Mouse (Mus musculus) lung, embryonic 15.5 days (tissue): ENCODE measurements around the gene Amer2. TPM values are rescaled to one million over a fixed set of nuclear protein-coding genes. Genes with fewer than 3 reads are reported as not detected.

Experiments used
- ATAC-seq: fragments of 200-750 bp; cut with Nextera tagmentation; 2 replicates; pipeline ENCODE4 v1.8.0; 2017; ENCODE audit warnings: moderate number of reproducible peaks, borderline replicate concordance; ENCODE audit not compliant: low FRiP score, low TSS enrichment; ENCODE audit errors: extremely low read depth
- H3K27ac ChIP-seq: fragments of 300-500 bp; sonication (generic); 2 replicates; pipeline ENCODE4 v1.5.1; 2015; ENCODE audit warnings: moderate library complexity, mild to moderate bottlenecking, inconsistent platforms
- H3K27me3 ChIP-seq: fragments of 300-500 bp; sonication (generic); 2 replicates; pipeline ENCODE4 v1.6.1; 2015; ENCODE audit warnings: inconsistent platforms
- H3K36me3 ChIP-seq: fragments of 300-500 bp; sonication (generic); 2 replicates; pipeline ENCODE4 v1.6.1; 2015; ENCODE audit warnings: inconsistent platforms
- H3K4me1 ChIP-seq: fragments of 300-500 bp; sonication (generic); 2 replicates; pipeline ENCODE4 v1.6.1; 2015; ENCODE audit warnings: inconsistent platforms
- H3K4me2 ChIP-seq: fragments of 300-500 bp; sonication (generic); 2 replicates; pipeline ENCODE4 v1.6.1; 2015; ENCODE audit warnings: inconsistent platforms, mild to moderate bottlenecking, moderate library complexity
- H3K4me3 ChIP-seq: fragments of 300-500 bp; sonication (generic); 2 replicates; pipeline ENCODE4 v1.5.1; 2015; ENCODE audit warnings: mild to moderate bottlenecking, inconsistent platforms
- H3K9ac ChIP-seq: fragments of 300-500 bp; sonication (generic); 2 replicates; pipeline ENCODE4 v1.6.1; 2015; ENCODE audit warnings: inconsistent platforms
- H3K9me3 ChIP-seq: fragments of 300-500 bp; sonication (generic); 2 replicates; pipeline ENCODE4 v1.6.1; 2016; ENCODE audit warnings: inconsistent platforms
- WGBS: fragments of 180-500 bp; shearing (Covaris S2); methylation state at CpG from one replicate; pipeline ENCODE4 v1.1.7; 2015; 5-methylcytosine and 5-hydroxymethylcytosine counted together
- polyA plus RNA-seq: library from polyadenylated mRNA; unstranded; fragments of >200 nt; fragmentation: Nextera tagmentation; extraction: Ambion mirVana; gene quantifications from 2 replicates; pipeline ENCODE4 v1.2.1, GENCODE M21; 2015

The Amer2 gene
- polyA plus RNA-seq, 1 experiment from 2014 or later = 1.4 TPM

DNA sequence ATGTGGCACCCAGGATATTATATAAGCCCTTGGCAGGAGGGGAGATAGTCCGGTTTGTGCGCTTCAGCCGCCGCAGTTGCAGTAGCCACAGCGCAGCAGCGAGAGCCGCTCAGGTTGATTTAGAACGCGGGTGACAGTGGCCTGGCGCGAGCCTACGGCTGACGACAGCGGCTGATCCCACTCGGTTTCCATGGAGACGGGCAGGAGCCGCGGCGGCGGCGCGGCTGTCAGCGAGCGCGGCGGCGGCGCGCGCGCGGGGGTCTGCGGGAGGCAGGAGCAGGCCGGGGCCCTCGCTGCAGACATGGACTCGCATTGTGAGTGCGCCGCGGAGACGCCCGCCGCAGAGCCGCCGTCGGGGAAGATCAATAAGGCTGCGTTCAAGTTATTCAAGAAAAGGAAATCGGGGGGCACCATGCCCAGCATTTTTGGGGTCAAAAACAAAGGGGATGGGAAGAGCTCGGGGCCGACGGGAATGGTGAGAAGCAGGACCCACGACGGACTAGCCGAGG lies 5.1 kb downstream of the Amer2 start:
- Histone ChIP-seq H3K27ac (no peak overlapping the region), H3K36me3 (no peaks in the 10 kb centered on the region), H3K9ac (peak overlapping the region; percentile 43), H3K4me2 (peak overlapping the region; percentile 91), H3K4me1 (peaks cover 10% of the 10 kb centered on the region), H3K4me3 (peak overlapping the region; percentile 51), H3K27me3 (peaks cover 39% of the 10 kb centered on the region), H3K9me3 (no peaks in the 10 kb centered on the region)
- WGBS = under 1% methylated on average over 53 of the region's 53 CpGs
- peak; percentile 75; the same call in 1 of the 2 replicates for ATAC-seq

DNA sequence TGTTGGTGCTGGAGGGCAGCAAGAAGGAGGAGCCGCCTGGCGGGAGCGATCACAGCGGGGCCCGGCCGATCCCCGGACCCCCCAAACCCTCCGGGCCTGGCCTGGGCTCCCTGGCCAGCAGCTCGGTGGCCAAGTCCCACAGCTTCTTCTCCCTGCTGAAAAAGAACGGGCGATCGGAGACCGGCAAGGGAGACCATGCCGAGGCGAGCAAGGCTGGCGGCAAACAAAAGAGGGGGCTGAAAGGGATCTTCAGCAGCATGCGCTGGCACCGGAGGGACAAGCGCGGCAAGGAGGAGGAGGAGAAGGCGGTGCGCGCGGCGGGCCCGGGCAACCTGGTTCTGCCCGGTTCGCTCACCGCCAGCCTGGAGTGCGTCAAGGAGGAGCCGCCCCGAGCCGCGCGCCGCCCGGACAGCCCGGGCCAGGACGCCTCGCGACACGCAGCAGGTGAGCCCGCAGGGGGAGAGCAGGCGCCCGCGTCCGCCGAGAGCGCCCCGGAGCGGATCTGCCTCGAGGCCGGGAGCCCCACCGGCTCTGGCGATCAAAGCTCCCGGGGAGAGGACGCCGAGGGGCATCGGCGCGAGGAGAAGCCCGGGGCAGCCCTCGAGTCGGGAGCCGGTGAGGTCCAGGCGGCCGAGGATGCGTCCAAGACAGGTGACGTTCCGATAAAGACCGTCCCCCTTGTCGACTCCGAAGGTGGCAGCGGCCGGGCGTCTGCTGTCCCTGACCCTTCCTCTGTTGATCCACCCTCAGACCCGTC lies 5.7 kb downstream of the Amer2 start:
- Histone ChIP-seq H3K9ac (peak overlapping the region; percentile 43), H3K27me3 (peaks cover 39% of the 10 kb centered on the region), H3K36me3 (no peaks in the 10 kb centered on the region), H3K4me3 (peak overlapping the region; percentile 51), H3K27ac (no peak overlapping the region), H3K4me2 (peak overlapping the region; percentile 91), H3K4me1 (peaks cover 10% of the 10 kb centered on the region), H3K9me3 (no peaks in the 10 kb centered on the region)
- under 1% methylated on average over 73 of the region's 77 CpGs for WGBS
- ATAC-seq = peak; percentile 66; the same call in 1 of the 2 replicates

DNA sequence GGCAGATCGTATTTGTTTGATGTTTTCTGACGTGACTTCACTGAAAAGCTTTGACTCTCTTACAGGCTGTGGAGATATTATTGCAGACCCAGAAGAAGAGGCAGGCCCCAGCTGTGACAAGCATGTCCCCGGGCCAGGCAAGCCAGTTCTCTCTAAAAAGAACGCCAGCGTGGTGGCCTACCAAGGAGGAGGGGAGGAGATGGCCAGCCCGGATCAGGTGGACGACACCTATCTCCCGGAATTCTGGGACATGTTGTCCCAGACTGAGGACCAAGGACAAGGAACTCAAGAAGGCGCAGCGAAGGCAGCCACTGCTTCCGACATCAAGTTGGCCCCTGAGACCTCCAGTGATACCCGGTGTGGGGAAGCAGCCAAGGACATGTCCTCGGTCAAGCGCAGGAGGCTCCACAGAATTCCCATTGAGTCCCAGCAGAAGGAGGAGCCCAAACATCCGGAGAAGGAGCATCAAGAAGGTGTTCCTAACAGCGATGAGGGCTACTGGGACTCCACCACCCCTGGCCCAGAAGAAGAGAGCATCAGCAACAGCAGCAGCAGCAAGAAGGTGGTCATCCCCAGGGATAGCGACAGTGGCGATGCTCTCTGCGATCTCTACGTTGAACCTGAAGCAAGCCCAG lies 6.4 kb downstream of the Amer2 start:
- Histone ChIP-seq H3K9me3 (no peaks in the 10 kb centered on the region), H3K36me3 (no peaks in the 10 kb centered on the region), H3K9ac (0 out of 2 replicates have a peak overlapping the region, but pooled peaks have one; percentile 43), H3K27me3 (peaks cover 39% of the 10 kb centered on the region), H3K4me1 (peaks cover 10% of the 10 kb centered on the region), H3K4me2 (peak overlapping the region; percentile 91), H3K4me3 (peak overlapping the region; percentile 51), H3K27ac (no peak overlapping the region)
- WGBS = 51% methylated on average over 20 of the region's 20 CpGs
- no peak for ATAC-seq

DNA sequence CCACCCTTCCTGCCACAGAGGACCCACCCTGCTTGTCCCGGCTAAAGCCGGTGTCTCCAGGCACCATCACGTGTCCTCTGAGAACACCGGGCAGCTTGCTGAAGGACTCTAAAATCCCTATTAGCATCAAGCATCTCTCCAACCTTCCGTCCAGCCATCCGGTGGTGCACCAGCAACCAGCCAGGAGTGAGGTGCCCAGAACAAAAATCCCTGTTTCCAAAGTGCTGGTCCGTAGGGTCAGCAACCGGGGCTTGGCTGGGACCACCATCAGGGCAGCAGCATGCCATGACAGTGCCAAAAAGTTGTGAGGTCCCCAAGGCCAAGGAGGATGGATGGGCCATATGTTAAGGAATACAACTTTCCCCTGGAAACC lies 6.9 kb downstream of the Amer2 start:
- Histone ChIP-seq H3K4me2 (0 out of 2 replicates have a peak overlapping the region, but pooled peaks have one; percentile 91), H3K4me1 (peaks cover 10% of the 10 kb centered on the region), H3K9me3 (no peaks in the 10 kb centered on the region), H3K9ac (no peak overlapping the region), H3K27ac (no peak overlapping the region), H3K27me3 (peaks cover 39% of the 10 kb centered on the region), H3K36me3 (no peaks in the 10 kb centered on the region), H3K4me3 (no peak overlapping the region)
- no peak for ATAC-seq
- WGBS = 89% methylated on average over 8 of the region's 8 CpGs

DNA sequence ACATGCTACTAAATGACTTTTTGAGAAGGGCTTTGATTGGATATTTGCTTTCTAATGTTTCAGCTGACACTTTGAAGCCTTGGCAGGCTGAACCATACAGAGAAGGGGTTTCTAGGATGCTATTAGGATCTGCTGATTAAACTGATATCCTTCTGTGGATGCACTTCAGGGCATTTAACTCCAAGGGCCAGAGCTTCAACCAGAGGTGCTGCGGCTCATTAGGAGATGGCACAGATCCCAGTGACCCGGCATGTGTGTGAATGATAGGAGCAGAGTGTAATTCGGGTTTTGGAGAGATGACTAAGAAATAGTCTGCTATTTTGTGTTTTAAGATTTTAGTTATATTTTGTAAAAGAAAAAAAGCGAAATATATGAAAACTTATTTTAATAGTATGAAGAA lies 8.6 kb downstream of the Amer2 start:
- no peak for ATAC-seq
- H3K27ac ChIP-seq = no peak overlapping the region
- H3K36me3 ChIP-seq = no peaks in the 10 kb centered on the region
- no peak overlapping the region for H3K4me2 ChIP-seq
- H3K9me3 ChIP-seq = no peaks in the 10 kb centered on the region
- H3K4me3 ChIP-seq = no peak overlapping the region
- peaks cover 10% of the 10 kb centered on the region for H3K4me1 ChIP-seq
- H3K27me3 ChIP-seq = peaks cover 36% of the 10 kb centered on the region
- WGBS = 60% methylated on average over 4 of the region's 4 CpGs
- H3K9ac ChIP-seq = no peak overlapping the region

DNA sequence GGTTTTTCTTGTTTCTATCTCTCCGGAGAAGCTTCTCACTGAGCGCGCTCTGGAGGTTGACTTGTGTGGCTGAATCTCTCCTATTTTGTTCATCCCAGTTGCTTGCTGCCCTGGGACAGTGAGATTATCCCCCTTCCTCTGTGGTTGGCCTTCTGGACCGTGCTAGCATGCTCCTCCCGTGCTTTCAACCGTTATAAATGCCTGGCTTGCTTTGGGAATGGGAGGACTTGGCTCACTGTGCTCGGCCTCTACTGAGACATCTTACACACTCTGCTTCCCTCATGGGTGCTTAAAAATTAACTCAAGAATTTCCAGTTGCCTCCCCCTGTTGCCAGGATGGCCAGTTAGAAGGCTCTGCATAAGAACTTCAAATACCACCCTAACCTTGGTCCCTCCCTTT lies 10.8 kb downstream of the Amer2 start:
- H3K9ac ChIP-seq = no peak overlapping the region
- no peaks in the 10 kb centered on the region for H3K36me3 ChIP-seq
- WGBS = 76% methylated on average over 7 of the region's 7 CpGs
- no peaks in the 10 kb centered on the region for H3K9me3 ChIP-seq
- H3K27me3 ChIP-seq = peaks cover 15% of the 10 kb centered on the region
- no peaks in the 10 kb centered on the region for H3K4me1 ChIP-seq
- no peak overlapping the region for H3K27ac ChIP-seq
- no peak overlapping the region for H3K4me2 ChIP-seq
- ATAC-seq = no peak
- no peak overlapping the region for H3K4me3 ChIP-seq

DNA sequence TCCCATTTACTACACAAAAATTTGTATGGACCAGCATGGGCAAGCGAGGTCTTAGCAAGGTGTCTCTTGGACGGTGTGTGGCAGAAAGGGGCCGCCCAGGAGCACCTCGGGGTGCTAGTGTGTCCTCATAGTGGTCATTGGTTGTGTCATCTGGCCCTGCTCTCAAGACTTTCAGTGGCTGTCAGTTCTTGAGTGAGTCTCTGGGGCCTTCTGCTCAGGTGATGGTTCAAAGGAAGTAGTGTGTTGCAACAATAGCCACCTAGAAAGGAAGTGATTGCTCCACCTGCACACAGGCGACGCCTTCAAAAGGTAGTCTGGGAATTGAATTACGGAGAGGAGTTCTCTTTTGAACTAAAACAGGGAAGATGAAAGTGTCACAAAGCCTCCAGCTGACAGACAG lies 11.2 kb downstream of the Amer2 start:
- Histone ChIP-seq H3K4me3 (no peak overlapping the region), H3K27ac (no peak overlapping the region), H3K9me3 (no peaks in the 10 kb centered on the region), H3K4me2 (no peak overlapping the region), H3K27me3 (peaks cover 11% of the 10 kb centered on the region), H3K4me1 (no peaks in the 10 kb centered on the region), H3K9ac (no peak overlapping the region), H3K36me3 (no peaks in the 10 kb centered on the region)
- WGBS = 89% methylated on average over 7 of the region's 7 CpGs
- ATAC-seq = no peak

DNA sequence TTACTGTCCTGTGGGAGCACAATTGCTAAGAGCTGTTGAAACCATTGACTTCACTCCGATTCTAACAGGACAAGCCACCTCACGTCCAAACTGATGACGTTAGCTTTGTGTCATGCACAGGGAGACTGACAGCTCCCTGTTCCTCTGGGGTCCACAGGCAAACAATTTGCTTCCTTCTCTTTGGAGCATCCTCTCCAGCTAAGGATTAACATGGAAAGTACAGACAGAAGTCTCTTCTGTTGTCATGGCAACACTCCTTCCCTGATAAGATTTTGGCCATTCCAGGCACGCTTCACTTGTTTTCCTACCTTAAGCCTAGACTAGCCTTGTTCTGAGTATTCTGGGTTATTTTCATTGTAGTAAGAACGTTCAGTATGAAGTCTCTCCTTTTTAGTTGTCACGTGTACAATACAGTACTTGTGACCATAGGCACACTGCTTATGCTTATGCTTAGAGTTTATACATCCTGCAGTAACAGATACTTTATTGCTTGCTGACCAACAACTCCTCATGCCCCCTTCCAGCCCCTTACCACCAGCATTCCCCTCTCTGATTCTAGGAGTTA lies 12.1 kb downstream of the Amer2 start:
- Histone ChIP-seq H3K9ac (no peak overlapping the region), H3K4me1 (no peaks in the 10 kb centered on the region), H3K27ac (no peak overlapping the region), H3K4me3 (no peak overlapping the region), H3K36me3 (no peaks in the 10 kb centered on the region), H3K9me3 (no peaks in the 10 kb centered on the region), H3K4me2 (no peak overlapping the region), H3K27me3 (peaks cover 2% of the 10 kb centered on the region)
- WGBS = 45% methylated on average over 6 of the region's 6 CpGs
- ATAC-seq = no peak

DNA sequence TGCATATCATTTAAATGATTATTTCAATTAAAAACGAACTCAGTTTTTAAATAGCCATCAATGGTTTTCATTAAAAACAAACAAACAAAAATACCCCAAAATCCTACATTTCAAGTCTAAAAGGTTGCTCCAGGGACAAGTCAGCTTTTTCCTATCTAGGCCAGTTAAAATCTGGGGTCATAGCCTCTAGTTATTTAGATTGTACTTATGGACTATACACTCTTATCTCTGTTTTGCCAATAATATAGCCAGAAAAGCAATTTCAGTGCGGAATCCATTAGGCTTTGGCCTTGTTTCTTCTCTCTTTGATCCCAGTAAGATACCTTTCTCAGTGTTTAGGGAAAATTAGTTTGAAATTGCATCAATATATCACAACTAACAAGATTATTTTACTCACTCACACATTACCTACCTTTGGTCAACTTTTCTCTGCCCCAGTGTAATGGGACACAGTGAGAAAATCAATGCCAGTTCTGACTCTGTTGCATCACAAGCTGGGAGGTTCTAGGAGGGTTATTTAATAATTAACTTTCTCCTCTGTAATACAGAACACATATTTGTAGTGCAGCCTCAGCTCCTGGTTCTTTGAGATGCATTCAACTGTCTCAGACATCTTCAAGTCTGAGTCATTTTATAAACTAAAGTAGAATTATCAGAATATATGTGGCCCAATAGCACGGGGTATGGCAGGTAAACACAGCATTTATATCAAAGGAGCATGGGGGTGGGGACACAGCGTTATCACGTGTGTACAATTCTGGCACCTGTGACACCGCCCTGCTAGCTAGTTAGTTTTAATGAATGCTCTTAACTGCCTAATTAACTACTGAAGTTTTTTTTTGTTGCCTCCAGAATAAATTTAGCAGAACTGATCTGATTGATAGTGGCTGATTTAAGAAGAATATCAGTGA lies 13.8 kb downstream of the Amer2 start:
- no peak overlapping the region for H3K27ac ChIP-seq
- H3K9ac ChIP-seq = no peak overlapping the region
- no peak for ATAC-seq
- H3K4me3 ChIP-seq = no peak overlapping the region
- H3K27me3 ChIP-seq = no peaks in the 10 kb centered on the region
- H3K4me2 ChIP-seq = no peak overlapping the region
- H3K36me3 ChIP-seq = no peaks in the 10 kb centered on the region
- H3K9me3 ChIP-seq = no peaks in the 10 kb centered on the region
- H3K4me1 ChIP-seq = no peaks in the 10 kb centered on the region
- 69% methylated on average over 6 of the region's 6 CpGs for WGBS

DNA sequence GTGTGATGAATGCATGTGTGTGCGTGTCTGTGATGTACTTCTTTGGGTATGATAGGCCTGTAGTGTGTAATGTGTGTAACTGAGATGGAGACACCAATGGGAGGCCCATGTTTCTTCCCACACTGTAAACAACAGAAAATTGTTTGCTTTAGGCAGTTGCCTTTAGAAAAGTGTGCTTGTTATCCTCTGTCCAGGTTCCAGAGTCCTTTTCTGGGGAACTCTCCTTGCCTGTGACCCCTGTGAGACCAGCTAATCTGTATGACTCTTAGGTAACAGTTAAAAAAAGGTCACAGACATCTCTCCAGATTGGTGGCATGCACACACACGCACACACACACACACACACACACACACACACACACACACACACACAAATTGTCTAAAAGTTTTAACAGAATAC lies 15.3 kb downstream of the Amer2 start:
- Histone ChIP-seq H3K4me1 (no peaks in the 10 kb centered on the region), H3K4me3 (no peak overlapping the region), H3K27me3 (no peaks in the 10 kb centered on the region), H3K9ac (no peak overlapping the region), H3K27ac (no peak overlapping the region), H3K9me3 (no peaks in the 10 kb centered on the region), H3K36me3 (no peaks in the 10 kb centered on the region), H3K4me2 (no peak overlapping the region)
- no peak for ATAC-seq
- 76% methylated on average over 2 of the region's 2 CpGs for WGBS

DNA sequence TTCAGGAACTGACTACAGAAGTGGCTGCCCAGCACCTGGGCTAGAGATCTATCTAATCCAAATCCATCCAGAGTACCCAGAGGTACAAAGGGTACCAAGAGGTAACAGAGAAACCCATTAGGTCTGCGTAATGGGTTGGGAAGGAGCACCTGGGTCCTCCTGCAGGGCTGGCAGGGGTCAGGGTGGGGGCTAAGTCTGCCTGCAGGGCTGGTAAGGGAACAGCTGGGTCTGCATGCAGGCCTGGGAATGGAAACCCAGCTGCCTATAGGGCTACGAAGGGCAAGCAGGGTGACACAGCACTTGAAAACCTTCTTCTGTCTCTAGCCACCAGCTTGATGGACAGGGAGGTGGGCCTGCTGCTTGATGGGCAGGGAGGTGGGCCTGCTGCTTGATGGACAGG lies 19.1 kb downstream of the Amer2 start:
- ATAC-seq = no peak
- Histone ChIP-seq H3K9me3 (no peaks in the 10 kb centered on the region), H3K27me3 (no peaks in the 10 kb centered on the region), H3K4me1 (no peaks in the 10 kb centered on the region), H3K4me2 (no peak overlapping the region), H3K27ac (no peak overlapping the region), H3K36me3 (no peaks in the 10 kb centered on the region), H3K9ac (no peak overlapping the region), H3K4me3 (no peak overlapping the region)
- WGBS = 70% methylated on average over 2 of the region's 2 CpGs
